Mouse (Mus musculus) sigmoid colon, adult 10 weeks (tissue): ENCODE data around the gene Prl3d2. TPM values are rescaled to one million over a fixed set of nuclear protein-coding genes. Genes with fewer than 3 reads are reported as not detected.

Experiments used
- polyA plus RNA-seq: library from polyadenylated mRNA; stranded (reverse); fragments of 350-450 nt; fragmentation: Illumina TruSeq; extraction: RNeasy Lipid Tissue Mini Kit (QIAGEN cat#74804); gene quantifications from one replicate; pipeline ENCODE4 v1.2.3, GENCODE M21; 2014; ENCODE audit warnings: low read depth, low replicate concordance

The Prl3d2 gene
- polyA plus RNA-seq = not detected

GRCm38 (mm10) chr13:27121398-27121797, at the start of gene Prl3d2:
Prl3d2 (plus strand) TSS chr13:27121698.

DNA sequence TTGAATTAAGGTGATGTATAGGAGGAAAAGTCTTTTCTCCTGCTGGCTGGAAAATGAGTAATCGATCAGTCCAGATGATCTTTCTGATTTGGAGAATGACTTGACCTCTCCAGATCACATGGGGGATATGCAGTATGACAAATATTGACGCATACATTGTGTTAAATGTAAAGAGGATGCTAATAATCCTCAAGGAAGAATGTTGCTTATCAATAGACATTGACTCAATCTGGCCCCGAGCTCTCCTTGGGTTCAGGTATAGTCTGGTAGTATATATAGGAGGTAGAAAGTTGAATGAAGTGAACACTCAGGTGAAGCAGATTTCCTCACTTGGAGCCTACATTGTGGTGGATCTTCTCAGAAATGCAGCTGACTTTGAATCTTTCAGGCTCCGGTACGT, 27.6 kb upstream of the Prl3d2 start, which contains the start of gene Prl3d1:
Prl3d1 (plus strand) TSS at position 301 of the 400 bp plus-strand sequence.

GRCm38 (mm10) chr13:27156490-27156889, 35.0 kb downstream of the Prl3d2 start, which contains the start of gene Prl3d3:
Prl3d3 (plus strand) TSS chr13:27156790.

Other genes starting within 250 kb of the Prl3d2 start
- gene Prl, start 64.1 kb upstream of the Prl3d2 start, polyA plus RNA-seq = not detected
- gene Prl3d1, start 27.5 kb upstream of the Prl3d2 start, polyA plus RNA-seq = not detected
- gene Prl3d3, start 35.1 kb downstream of the Prl3d2 start, polyA plus RNA-seq = not detected
- gene Prl3c1, start 75.0 kb downstream of the Prl3d2 start, polyA plus RNA-seq = not detected
- gene Prl3b1, start 120.1 kb downstream of the Prl3d2 start, polyA plus RNA-seq = not detected
- gene Prl3a1, start 137.7 kb downstream of the Prl3d2 start, polyA plus RNA-seq = not detected
- gene Prl6a1, start 190.9 kb downstream of the Prl3d2 start, polyA plus RNA-seq = not detected
- not detected for gene Prl8a2, start 224.0 kb downstream of the Prl3d2 start, polyA plus RNA-seq